Mouse (Mus musculus): Measurements from ENCODE around the gene Cspg4. TPM values are rescaled to one million over a fixed set of nuclear protein-coding genes. Genes with fewer than 3 reads are reported as not detected.

Cspg4 gene
- polyA plus RNA-seq, 1 experiment = not detected

- Histone ChIP-seq H3K9me3 (ENCODE audit: control insufficient read depth, low read length) (no peaks in the 10 kb centered on the region), H3K4me3 (replicated peaks) (no peak overlapping the region), H3K27me3 (ENCODE audit: control insufficient read depth) (no peaks in the 10 kb centered on the region), H3K4me1 (ENCODE audit: control insufficient read depth) (no peaks in the 10 kb centered on the region), H3K36me3 (ENCODE audit: control insufficient read depth) (no peaks in the 10 kb centered on the region)
- TF ChIP-seq TAL1 (IDR thresholded peaks at IDR 0.05; ENCODE audit: low read length) (no peak), GATA1 (IDR thresholded peaks at IDR 0.05; ENCODE audit: low read length) (no peak)
Observed at GRCm38 (mm10) chr9:56857463-56857862, 7.4 kb upstream of the Cspg4 start.

- H3K36me3 ChIP-seq (ENCODE audit: control insufficient read depth) = no peaks in the 10 kb centered on the region
- TF ChIP-seq TAL1 (IDR thresholded peaks at IDR 0.05; ENCODE audit: low read length) (no peak), GATA1 (IDR thresholded peaks at IDR 0.05; ENCODE audit: low read length) (no peak)
- no peak overlapping the region for H3K4me3 ChIP-seq (replicated peaks)
- no peaks in the 10 kb centered on the region for H3K9me3 ChIP-seq (ENCODE audit: control insufficient read depth, low read length)
- no peaks in the 10 kb centered on the region for H3K4me1 ChIP-seq (ENCODE audit: control insufficient read depth)
- peaks cover 13% of the 10 kb centered on the region for H3K27me3 ChIP-seq (ENCODE audit: control insufficient read depth)
Observed at GRCm38 (mm10) chr9:56860035-56860434, 4.8 kb upstream of the Cspg4 start.

GRCm38 (mm10) chr9:56860486-56861269, 4.2 kb upstream of the Cspg4 start:
- TF ChIP-seq GATA1 (IDR thresholded peaks at IDR 0.05; ENCODE audit: low read length) (no peak), TAL1 (IDR thresholded peaks at IDR 0.05; ENCODE audit: low read length) (no peak)
- no peaks in the 10 kb centered on the region for H3K9me3 ChIP-seq (ENCODE audit: control insufficient read depth, low read length)
- H3K4me3 ChIP-seq (replicated peaks) = no peak overlapping the region
- no peaks in the 10 kb centered on the region for H3K4me1 ChIP-seq (ENCODE audit: control insufficient read depth)
- no peaks in the 10 kb centered on the region for H3K36me3 ChIP-seq (ENCODE audit: control insufficient read depth)
- H3K27me3 ChIP-seq (ENCODE audit: control insufficient read depth) = peaks cover 20% of the 10 kb centered on the region

- no peaks in the 10 kb centered on the region for H3K36me3 ChIP-seq (ENCODE audit: control insufficient read depth)
- no peak overlapping the region for H3K4me3 ChIP-seq (replicated peaks)
- peaks cover 21% of the 10 kb centered on the region for H3K27me3 ChIP-seq (ENCODE audit: control insufficient read depth)
- TF ChIP-seq TAL1 (IDR thresholded peaks at IDR 0.05; ENCODE audit: low read length) = no peak
- no peak for TF ChIP-seq GATA1 (IDR thresholded peaks at IDR 0.05; ENCODE audit: low read length)
- no peaks in the 10 kb centered on the region for H3K9me3 ChIP-seq (ENCODE audit: control insufficient read depth, low read length)
- no peaks in the 10 kb centered on the region for H3K4me1 ChIP-seq (ENCODE audit: control insufficient read depth)
Observed at GRCm38 (mm10) chr9:56862863-56863262, 2.0 kb upstream of the Cspg4 start.

- H3K27me3 ChIP-seq (ENCODE audit: control insufficient read depth) = peaks cover 21% of the 10 kb centered on the region
- no peaks in the 10 kb centered on the region for H3K36me3 ChIP-seq (ENCODE audit: control insufficient read depth)
- H3K9me3 ChIP-seq (ENCODE audit: control insufficient read depth, low read length) = no peaks in the 10 kb centered on the region
- TF ChIP-seq GATA1 (IDR thresholded peaks at IDR 0.05; ENCODE audit: low read length) (no peak), TAL1 (IDR thresholded peaks at IDR 0.05; ENCODE audit: low read length) (no peak)
- no peaks in the 10 kb centered on the region for H3K4me1 ChIP-seq (ENCODE audit: control insufficient read depth)
- no peak within 1 kb of the TSS for H3K4me3 ChIP-seq (replicated peaks)
Observed at GRCm38 (mm10) chr9:56864216-56864729, 560 bp upstream of the Cspg4 start, which contains the start of gene Odf3l1. TSS of gene Odf3l1 (minus strand) at chr9:56864679.

- TF ChIP-seq GATA1 (IDR thresholded peaks at IDR 0.05; ENCODE audit: low read length) = no peak
- no peak for TF ChIP-seq TAL1 (IDR thresholded peaks at IDR 0.05; ENCODE audit: low read length)
- no peaks in the 10 kb centered on the region for H3K4me1 ChIP-seq (ENCODE audit: control insufficient read depth)
- no peaks in the 10 kb centered on the region for H3K9me3 ChIP-seq (ENCODE audit: control insufficient read depth, low read length)
- H3K4me3 ChIP-seq (replicated peaks) = no peak overlapping the region
- H3K27me3 ChIP-seq (ENCODE audit: control insufficient read depth) = peaks cover 21% of the 10 kb centered on the region
- no peaks in the 10 kb centered on the region for H3K36me3 ChIP-seq (ENCODE audit: control insufficient read depth)
Observed at GRCm38 (mm10) chr9:56865673-56866400, 1.0 kb downstream of the Cspg4 start.

- no peak for TF ChIP-seq TAL1 (IDR thresholded peaks at IDR 0.05; ENCODE audit: low read length)
- TF ChIP-seq GATA1 (IDR thresholded peaks at IDR 0.05; ENCODE audit: low read length) = no peak
- peaks cover 21% of the 10 kb centered on the region for H3K27me3 ChIP-seq (ENCODE audit: control insufficient read depth)
- no peaks in the 10 kb centered on the region for H3K9me3 ChIP-seq (ENCODE audit: control insufficient read depth, low read length)
Observed at GRCm38 (mm10) chr9:56866430-56866829, 1.6 kb downstream of the Cspg4 start.

GRCm38 (mm10) chr9:56868292-56868691, 3.5 kb downstream of the Cspg4 start:
- Histone ChIP-seq H3K36me3 (ENCODE audit: control insufficient read depth) (no peaks in the 10 kb centered on the region), H3K4me3 (replicated peaks) (no peak overlapping the region), H3K27me3 (ENCODE audit: control insufficient read depth) (peaks cover 21% of the 10 kb centered on the region), H3K9me3 (ENCODE audit: control insufficient read depth, low read length) (no peaks in the 10 kb centered on the region), H3K4me1 (ENCODE audit: control insufficient read depth) (no peaks in the 10 kb centered on the region)
- TF ChIP-seq TAL1 (IDR thresholded peaks at IDR 0.05; ENCODE audit: low read length) (no peak), GATA1 (IDR thresholded peaks at IDR 0.05; ENCODE audit: low read length) (no peak)

More at GRCm38 (mm10) chr9:56866430-56866829, 1.6 kb downstream of the Cspg4 start:
- Histone ChIP-seq H3K4me1 (ENCODE audit: control insufficient read depth) (no peaks in the 10 kb centered on the region), H3K4me3 (replicated peaks) (no peak overlapping the region), H3K36me3 (ENCODE audit: control insufficient read depth) (no peaks in the 10 kb centered on the region)

GRCm38 (mm10) chr9:56869552-56869951, 4.7 kb downstream of the Cspg4 start:
- Histone ChIP-seq H3K4me1 (ENCODE audit: control insufficient read depth) (no peaks in the 10 kb centered on the region), H3K36me3 (ENCODE audit: control insufficient read depth) (no peaks in the 10 kb centered on the region), H3K27me3 (ENCODE audit: control insufficient read depth) (peaks cover 12% of the 10 kb centered on the region), H3K9me3 (ENCODE audit: control insufficient read depth, low read length) (no peaks in the 10 kb centered on the region), H3K4me3 (replicated peaks) (no peak overlapping the region)
- no peak for TF ChIP-seq TAL1 (IDR thresholded peaks at IDR 0.05; ENCODE audit: low read length)
- TF ChIP-seq GATA1 (IDR thresholded peaks at IDR 0.05; ENCODE audit: low read length) = no peak

Measured in erythroblast, embryonic 14.5 days (primary cell).